ENCODE assay signal across 8 mouse cellular contexts in the genomic region with DNA sequence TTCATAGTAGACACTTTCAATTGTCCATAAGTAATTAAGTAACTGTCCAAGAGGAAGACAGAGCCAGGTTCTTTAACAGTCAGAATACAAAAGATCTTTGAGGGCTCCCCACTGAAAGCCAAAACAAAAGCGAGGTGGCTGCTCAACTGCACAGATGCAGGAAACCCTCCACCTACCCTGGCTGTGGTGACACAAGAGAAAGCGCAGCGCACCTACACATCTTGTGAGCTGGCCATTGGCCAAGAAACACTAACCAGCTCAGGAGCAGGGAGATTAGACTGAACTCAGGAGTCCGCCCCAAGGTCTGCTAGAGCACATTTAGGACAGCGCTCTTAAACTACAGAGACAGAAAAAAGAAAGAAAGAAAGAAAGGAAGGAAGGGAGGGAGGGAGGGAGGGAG.
DNase-seq lines count a peak whose midpoint lies in the region; ATAC-seq and TF ChIP-seq lines count a peak whose summit lies in the region.
"Had no signal": no experiment of that assay in that cellular context is flagged by ENCODE, and none has a peak within 500 bp of the region (broad histone marks: within the 10 kb centered on the region; RNA-seq: fewer than 3 reads in every experiment).

No protein-coding gene starts in this region.

- ATAC-seq in heart, embryonic 15.5 days (replicated peaks; ENCODE audit: insufficient number of reproducible peaks, insufficient read depth, low FRiP score, low read depth) = peak; percentile 86
- ATAC-seq in liver, postnatal 0 days = peak; percentile 59; the same call in 1 of the 2 replicates

- H3K36me3 ChIP-seq in heart, embryonic 15.5 days = no peaks in the 10 kb centered on the region
- no peaks in the 10 kb centered on the region for H3K36me3 ChIP-seq in liver, postnatal 0 days (replicated peaks; ENCODE audit: insufficient read depth, low read length)
- H3K36me3 ChIP-seq: liver, embryonic 13.5 days had no signal

- TF ChIP-seq CTCF in liver, postnatal 0 days (IDR thresholded peaks at IDR 0.05; ENCODE audit: low read depth) = no peak

- H3K9me3 ChIP-seq in heart, embryonic 15.5 days (replicated peaks) = no peaks in the 10 kb centered on the region
- H3K9me3 ChIP-seq in liver, postnatal 0 days (ENCODE audit: low read length) = no peaks in the 10 kb centered on the region
- H3K9me3 ChIP-seq: liver, embryonic 13.5 days had no signal

- no peak overlapping the region for H3K9ac ChIP-seq in heart, embryonic 15.5 days
- no peak overlapping the region for H3K9ac ChIP-seq in liver, postnatal 0 days (replicated peaks)
- H3K9ac ChIP-seq: liver, embryonic 13.5 days had no signal

- no peak for TF ChIP-seq EP300 in liver, postnatal 0 days (IDR thresholded peaks at IDR 0.05; ENCODE audit: low read depth)

- WGBS in heart, embryonic 15.5 days = 14% methylated on average over 5 of the region's 5 CpGs
- 42% methylated on average over 5 of the region's 5 CpGs for WGBS in liver, postnatal 0 days (ENCODE audit: insufficient replicate concordance)

- peaks cover 51% of the 10 kb centered on the region for H3K4me1 ChIP-seq in heart, embryonic 15.5 days (replicated peaks)
- no peaks in the 10 kb centered on the region; the same call in 1 of the 2 replicates for H3K4me1 ChIP-seq in liver, postnatal 0 days (ENCODE audit: insufficient read depth)

- no peaks in the 10 kb centered on the region for H3K27me3 ChIP-seq in heart, embryonic 15.5 days
- H3K27me3 ChIP-seq in liver, postnatal 0 days (ENCODE audit: insufficient read depth, low read length) = no peaks in the 10 kb centered on the region
- H3K27me3 ChIP-seq: liver, embryonic 13.5 days had no signal

- peak overlapping the region; percentile 49 for H3K4me2 ChIP-seq in heart, embryonic 15.5 days
- H3K4me2 ChIP-seq in liver, postnatal 0 days (ENCODE audit: low read depth, low read length) = no peak overlapping the region
- H3K4me2 ChIP-seq: liver, embryonic 13.5 days had no signal

- H3K27ac ChIP-seq in heart, embryonic 15.5 days = peak overlapping the region; percentile 94
- H3K27ac ChIP-seq in liver, postnatal 0 days (ENCODE audit: low read depth) = no peak overlapping the region
- H3K27ac ChIP-seq: liver, embryonic 13.5 days had no signal

- H3K4me3 ChIP-seq in heart, embryonic 15.5 days = no peak overlapping the region
- no peak overlapping the region for H3K4me3 ChIP-seq in liver, postnatal 0 days (ENCODE audit: low read depth, low read length)
- H3K4me3 ChIP-seq: liver, embryonic 13.5 days had no signal

- DNase-seq in urinary bladder, postnatal 25 days (ENCODE audit: low spot score) = peak; percentile 15
- DNase-seq in urinary bladder, postnatal 10 days (ENCODE audit: low spot score) = no peak
- peak; percentile 54 for DNase-seq in liver, postnatal 0 days
- DNase-seq in embryo, embryonic 11 days = no peak
- no peak for DNase-seq in right cerebral cortex, postnatal 25 days
- no peak for DNase-seq in cerebellum, adult 11 months
- DNase-seq: liver, embryonic 13.5 days had no signal

Comparison
In these comparisons a context has a peak if more than half of its experiments do, and no peak if none do; other contexts are left out.
1. DNase-seq: peak in urinary bladder, postnatal 25 days (single experiment) and liver, postnatal 0 days (single experiment); none in urinary bladder, postnatal 10 days (single experiment), embryo, embryonic 11 days (single experiment), right cerebral cortex, postnatal 25 days (single experiment) and cerebellum, adult 11 months (single experiment).